Mouse (Mus musculus): ENCODE measurements around the gene Tnfrsf12a.

DNA sequence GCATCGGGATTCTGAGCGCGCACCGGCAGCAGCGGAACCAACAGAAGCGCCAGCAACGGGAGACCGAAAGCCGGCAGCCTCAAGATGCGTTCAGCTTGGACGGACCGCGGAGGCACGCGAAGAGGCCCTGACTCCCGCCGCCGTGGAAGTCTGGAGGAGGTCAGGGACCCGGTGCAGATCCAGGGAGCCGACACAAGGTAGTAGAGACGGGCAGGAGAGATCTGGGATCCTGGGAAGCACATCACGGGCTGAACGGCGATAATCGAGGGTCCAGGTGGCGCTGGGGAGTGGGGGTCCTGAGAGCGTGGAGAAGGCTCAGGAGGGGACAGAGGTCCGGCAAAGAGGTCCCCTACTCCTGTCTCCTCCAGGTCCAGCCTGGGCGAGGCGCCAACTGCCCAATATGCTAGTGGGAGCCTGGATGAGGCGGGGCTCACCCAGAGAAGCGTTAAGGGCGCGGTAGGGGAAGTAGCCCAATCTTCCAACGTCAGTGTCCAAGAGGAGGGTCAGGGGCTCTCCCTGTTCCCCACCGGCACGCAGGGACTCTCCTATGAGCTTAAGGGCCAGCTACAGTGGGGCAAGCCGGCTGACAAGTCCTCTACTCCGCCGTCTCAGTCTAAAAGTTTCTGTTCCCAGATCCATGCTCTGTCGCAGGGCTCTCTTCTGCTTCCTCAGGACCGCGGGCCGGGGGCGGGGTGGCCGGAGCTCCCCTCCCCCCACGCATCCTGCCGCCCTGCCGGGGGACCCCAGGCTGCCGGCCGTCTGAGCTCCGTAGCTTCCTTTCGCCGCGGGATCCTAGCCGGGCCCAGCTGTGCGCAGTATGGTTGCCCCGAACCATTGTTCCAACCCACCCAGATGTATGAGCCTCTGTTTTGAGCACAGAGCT is 32.4 kb downstream of the Tnfrsf12a start, which contains the start of gene Mmp25:
- TF ChIP-seq CTCF (conservative IDR thresholded peaks at IDR 0.05; ENCODE audit: insufficient read depth, insufficient read length, low read depth, low read length) (no peak), POLR2A (IDR thresholded peaks at IDR 0.05; ENCODE audit: low read depth, low read length) (no peak)
